Mouse (Mus musculus): ENCODE data around the gene Ttc17. TPM values are rescaled to one million over a fixed set of nuclear protein-coding genes. Genes with fewer than 3 reads are reported as not detected.
A peak's percentile ranks its signal among the peaks of the same experiment; 100 is the strongest.

The Ttc17 gene
- polyA plus RNA-seq, 1 experiment = 18.6 TPM

- TF ChIP-seq POLR2A (IDR thresholded peaks at IDR 0.05; ENCODE audit: borderline replicate concordance, extremely low read depth, low read depth, low read length) = no peak
- TF ChIP-seq CTCF (IDR thresholded peaks at IDR 0.05; ENCODE audit: insufficient read depth, low read length) = no peak
- 79% methylated on average over 3 of the region's 3 CpGs for WGBS
- no peak for DNase-seq
- no peak overlapping the region for H3K4me3 ChIP-seq (replicated peaks; ENCODE audit: extremely low read depth, low read depth, low read length)
- H3K4me1 ChIP-seq (ENCODE audit: control insufficient read depth, insufficient read depth, low read length) = no peaks in the 10 kb centered on the region
Measured at GRCm38 (mm10) chr2:94327836-94328235, 78.7 kb downstream of the Ttc17 start.

- no peak overlapping the region for H3K4me3 ChIP-seq (replicated peaks; ENCODE audit: extremely low read depth, low read depth, low read length)
- WGBS = 73% methylated on average over 2 of the region's 2 CpGs
- no peak for DNase-seq
- H3K4me1 ChIP-seq (ENCODE audit: control insufficient read depth, insufficient read depth, low read length) = no peaks in the 10 kb centered on the region
- TF ChIP-seq POLR2A (IDR thresholded peaks at IDR 0.05; ENCODE audit: borderline replicate concordance, extremely low read depth, low read depth, low read length) = no peak
- no peak for TF ChIP-seq CTCF (IDR thresholded peaks at IDR 0.05; ENCODE audit: insufficient read depth, low read length)
Measured at GRCm38 (mm10) chr2:94319780-94320179, 86.7 kb downstream of the Ttc17 start.

GRCm38 (mm10) chr2:94316526-94316925 lies 90.0 kb downstream of the Ttc17 start:
- H3K4me3 ChIP-seq (replicated peaks; ENCODE audit: extremely low read depth, low read depth, low read length) = no peak overlapping the region
- TF ChIP-seq CTCF (IDR thresholded peaks at IDR 0.05; ENCODE audit: insufficient read depth, low read length) = no peak
- TF ChIP-seq POLR2A (IDR thresholded peaks at IDR 0.05; ENCODE audit: borderline replicate concordance, extremely low read depth, low read depth, low read length) = no peak
- no peaks in the 10 kb centered on the region for H3K4me1 ChIP-seq (ENCODE audit: control insufficient read depth, insufficient read depth, low read length)
- WGBS = 69% methylated on average over 5 of the region's 5 CpGs
- no peak for DNase-seq

- no peak for DNase-seq
- no peaks in the 10 kb centered on the region for H3K4me1 ChIP-seq (ENCODE audit: control insufficient read depth, insufficient read depth, low read length)
- no peak for TF ChIP-seq POLR2A (IDR thresholded peaks at IDR 0.05; ENCODE audit: borderline replicate concordance, extremely low read depth, low read depth, low read length)
- no peak for TF ChIP-seq CTCF (IDR thresholded peaks at IDR 0.05; ENCODE audit: insufficient read depth, low read length)
- 93% methylated on average over 10 of the region's 10 CpGs for WGBS
- no peak overlapping the region for H3K4me3 ChIP-seq (replicated peaks; ENCODE audit: extremely low read depth, low read depth, low read length)
Measured at GRCm38 (mm10) chr2:94303984-94304383, 102.5 kb downstream of the Ttc17 start.

- 86% methylated on average over 5 of the region's 5 CpGs for WGBS
Measured at GRCm38 (mm10) chr2:94302393-94302792, 104.1 kb downstream of the Ttc17 start.

GRCm38 (mm10) chr2:94301749-94302148 lies 104.7 kb downstream of the Ttc17 start:
- no peak for TF ChIP-seq POLR2A (IDR thresholded peaks at IDR 0.05; ENCODE audit: borderline replicate concordance, extremely low read depth, low read depth, low read length)
- no peak for TF ChIP-seq CTCF (IDR thresholded peaks at IDR 0.05; ENCODE audit: insufficient read depth, low read length)
- 91% methylated on average over 8 of the region's 8 CpGs for WGBS
- no peak for DNase-seq
- no peaks in the 10 kb centered on the region for H3K4me1 ChIP-seq (ENCODE audit: control insufficient read depth, insufficient read depth, low read length)
- no peak overlapping the region for H3K4me3 ChIP-seq (replicated peaks; ENCODE audit: extremely low read depth, low read depth, low read length)

More at GRCm38 (mm10) chr2:94302393-94302792, 104.1 kb downstream of the Ttc17 start:
- DNase-seq = no peak
- H3K4me1 ChIP-seq (ENCODE audit: control insufficient read depth, insufficient read depth, low read length) = no peaks in the 10 kb centered on the region
- TF ChIP-seq CTCF (IDR thresholded peaks at IDR 0.05; ENCODE audit: insufficient read depth, low read length) (no peak), POLR2A (IDR thresholded peaks at IDR 0.05; ENCODE audit: borderline replicate concordance, extremely low read depth, low read depth, low read length) (no peak)
- no peak overlapping the region for H3K4me3 ChIP-seq (replicated peaks; ENCODE audit: extremely low read depth, low read depth, low read length)

- no peak for DNase-seq
- H3K4me1 ChIP-seq (ENCODE audit: control insufficient read depth, insufficient read depth, low read length) = no peaks in the 10 kb centered on the region
- TF ChIP-seq POLR2A (IDR thresholded peaks at IDR 0.05; ENCODE audit: borderline replicate concordance, extremely low read depth, low read depth, low read length) (no peak), CTCF (IDR thresholded peaks at IDR 0.05; ENCODE audit: insufficient read depth, low read length) (no peak)
- WGBS = 61% methylated on average over 3 of the region's 3 CpGs
- no peak overlapping the region for H3K4me3 ChIP-seq (replicated peaks; ENCODE audit: extremely low read depth, low read depth, low read length)
Measured at GRCm38 (mm10) chr2:94297467-94297866, 109.0 kb downstream of the Ttc17 start.

GRCm38 (mm10) chr2:94290483-94290882 lies 116.0 kb downstream of the Ttc17 start:
- H3K4me3 ChIP-seq (replicated peaks; ENCODE audit: extremely low read depth, low read depth, low read length) = no peak overlapping the region
- DNase-seq = peak; percentile 46
- TF ChIP-seq CTCF (IDR thresholded peaks at IDR 0.05; ENCODE audit: insufficient read depth, low read length) = peak; percentile 92
- no peak for TF ChIP-seq POLR2A (IDR thresholded peaks at IDR 0.05; ENCODE audit: borderline replicate concordance, extremely low read depth, low read depth, low read length)
- WGBS = 1% methylated on average over 5 of the region's 5 CpGs
- no peaks in the 10 kb centered on the region for H3K4me1 ChIP-seq (ENCODE audit: control insufficient read depth, insufficient read depth, low read length)

- 65% methylated on average over 6 of the region's 6 CpGs for WGBS
- H3K4me3 ChIP-seq (replicated peaks; ENCODE audit: extremely low read depth, low read depth, low read length) = no peak overlapping the region
- TF ChIP-seq CTCF (IDR thresholded peaks at IDR 0.05; ENCODE audit: insufficient read depth, low read length) (no peak), POLR2A (IDR thresholded peaks at IDR 0.05; ENCODE audit: borderline replicate concordance, extremely low read depth, low read depth, low read length) (no peak)
Measured at GRCm38 (mm10) chr2:94289659-94290058, 116.8 kb downstream of the Ttc17 start.

GRCm38 (mm10) chr2:94289169-94289568 lies 117.3 kb downstream of the Ttc17 start:
- TF ChIP-seq POLR2A (IDR thresholded peaks at IDR 0.05; ENCODE audit: borderline replicate concordance, extremely low read depth, low read depth, low read length) (no peak), CTCF (IDR thresholded peaks at IDR 0.05; ENCODE audit: insufficient read depth, low read length) (no peak)
- WGBS = 3% methylated on average over 2 of the region's 2 CpGs
- no peaks in the 10 kb centered on the region for H3K4me1 ChIP-seq (ENCODE audit: control insufficient read depth, insufficient read depth, low read length)
- no peak overlapping the region for H3K4me3 ChIP-seq (replicated peaks; ENCODE audit: extremely low read depth, low read depth, low read length)
- DNase-seq = no peak

More at GRCm38 (mm10) chr2:94289659-94290058, 116.8 kb downstream of the Ttc17 start:
- DNase-seq = no peak
- H3K4me1 ChIP-seq (ENCODE audit: control insufficient read depth, insufficient read depth, low read length) = no peaks in the 10 kb centered on the region

All from lung, adult 2 months (tissue).